Mouse (Mus musculus) frontal cortex, adult 2 months (tissue): ENCODE data around the gene Rbm43. TPM values are rescaled to one million over a fixed set of nuclear protein-coding genes. Genes with fewer than 3 reads are reported as not detected.
"Not testable (repeated sequence)": the region's sequence is repeated elsewhere in the genome, so short reads cannot be mapped to it uniquely, and the experiment has no call there.

Experiments used
- DNase-seq, 2 experiments: peaks; one replicate each; pipeline ENCODE4 v3.0.0; 2022; ENCODE audit warnings: low spot score in 1 of 2; ENCODE audit errors: extremely low spot score in 1 of 2
- polyA plus RNA-seq: library from polyadenylated mRNA; depleted of rRNA; stranded (reverse); fragments of >200 nt; gene quantifications from 2 replicates; pipeline ENCODE4 v1.2.3, GENCODE M21; 2012; rRNA removed

Gene Rbm43
- polyA plus RNA-seq, 1 experiment: 14.6 TPM

DNA sequence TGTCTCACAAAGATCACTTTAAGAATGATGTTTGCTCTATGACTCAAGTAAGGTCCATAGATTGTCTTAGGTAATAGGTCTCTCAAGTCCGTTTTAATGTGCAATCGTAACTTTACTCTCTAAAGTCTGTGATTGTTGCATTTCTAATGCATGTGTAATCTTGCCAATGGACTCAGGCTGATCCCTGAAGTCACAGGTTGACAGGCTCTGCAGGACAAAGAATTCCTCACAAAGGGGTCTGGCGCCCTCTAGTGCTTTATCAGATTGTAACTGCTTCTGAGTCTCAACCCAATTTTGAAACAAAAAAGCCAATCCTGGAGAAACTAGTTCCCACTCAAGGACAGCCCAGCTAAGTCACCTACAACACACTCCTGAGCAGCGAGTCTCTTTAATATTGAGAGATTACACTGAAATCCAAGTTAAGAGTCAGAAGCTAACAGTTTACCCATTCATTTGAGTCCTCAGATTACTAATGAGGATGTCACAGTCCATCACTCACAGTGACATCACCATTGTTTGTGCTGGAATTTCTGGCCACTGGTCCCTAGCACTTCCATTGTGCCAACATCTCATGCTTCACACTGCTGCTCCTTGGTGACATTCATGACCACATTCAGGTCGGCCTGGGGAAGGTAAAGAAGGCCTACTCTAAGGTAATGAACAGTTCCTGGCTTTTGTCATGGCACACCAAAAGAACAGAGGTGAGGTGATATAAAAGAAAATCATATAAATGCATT is 19.9 kb downstream of the Rbm43 start:
- DNase-seq: peak in 1 of 2 experiments; percentile 90

DNA sequence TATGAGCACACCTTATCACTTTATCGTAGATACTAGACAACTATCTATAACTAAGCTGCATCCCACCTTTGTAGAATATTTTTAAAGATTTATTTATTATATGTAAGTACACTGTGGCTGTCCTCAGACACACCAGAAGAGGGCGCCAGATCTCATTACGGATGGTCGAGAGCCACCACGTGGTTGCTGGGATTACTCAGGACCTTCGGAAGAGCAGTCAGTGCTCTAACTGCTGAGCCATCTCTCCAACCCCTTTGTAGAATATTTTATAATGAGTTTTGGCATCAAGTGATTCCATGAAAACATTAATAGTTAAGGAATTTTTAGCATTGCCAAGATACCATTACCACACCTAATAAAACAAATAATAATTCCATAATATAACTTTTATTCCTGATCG is 20.4 kb downstream of the Rbm43 start:
- no peak for DNase-seq

DNA sequence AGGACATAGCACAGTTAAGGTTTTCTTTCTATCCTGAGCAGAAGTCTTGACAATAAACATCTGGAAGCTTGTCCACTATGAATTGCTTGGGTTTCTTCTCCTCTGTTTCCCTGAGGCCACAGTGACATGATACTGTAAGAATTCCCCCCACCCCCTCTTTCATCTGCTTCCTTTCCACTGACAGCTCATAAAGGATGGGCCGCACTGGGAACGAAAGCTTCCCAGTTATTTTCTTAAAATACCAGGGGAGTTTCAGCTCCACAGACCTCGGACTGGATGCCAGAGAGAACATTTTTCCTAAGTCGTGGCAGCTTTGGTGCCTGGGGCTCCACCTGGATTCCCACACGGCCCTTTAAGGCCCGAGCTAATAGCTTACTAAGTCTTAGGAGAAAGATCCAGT is 22.2 kb downstream of the Rbm43 start:
- DNase-seq: no peak

DNA sequence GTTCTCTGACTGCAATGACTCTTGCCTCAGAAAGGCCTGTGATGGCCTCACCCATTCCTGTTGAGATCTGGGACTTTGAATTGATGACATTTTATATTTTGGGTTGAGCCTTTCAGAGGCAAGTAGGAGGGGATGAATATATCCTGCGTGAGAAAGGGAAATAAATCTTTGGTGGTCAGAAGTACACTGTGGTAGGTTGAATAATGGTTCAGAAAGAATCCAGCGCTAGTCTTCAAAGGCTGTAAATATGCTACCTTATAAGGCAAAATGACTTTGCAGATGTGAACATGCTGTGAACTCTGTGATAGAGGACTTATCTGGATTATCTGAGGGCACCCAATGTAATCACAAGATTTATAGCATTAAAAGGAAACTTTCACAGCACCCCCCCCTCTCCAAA is 23.1 kb downstream of the Rbm43 start:
- DNase-seq: no peak

DNA sequence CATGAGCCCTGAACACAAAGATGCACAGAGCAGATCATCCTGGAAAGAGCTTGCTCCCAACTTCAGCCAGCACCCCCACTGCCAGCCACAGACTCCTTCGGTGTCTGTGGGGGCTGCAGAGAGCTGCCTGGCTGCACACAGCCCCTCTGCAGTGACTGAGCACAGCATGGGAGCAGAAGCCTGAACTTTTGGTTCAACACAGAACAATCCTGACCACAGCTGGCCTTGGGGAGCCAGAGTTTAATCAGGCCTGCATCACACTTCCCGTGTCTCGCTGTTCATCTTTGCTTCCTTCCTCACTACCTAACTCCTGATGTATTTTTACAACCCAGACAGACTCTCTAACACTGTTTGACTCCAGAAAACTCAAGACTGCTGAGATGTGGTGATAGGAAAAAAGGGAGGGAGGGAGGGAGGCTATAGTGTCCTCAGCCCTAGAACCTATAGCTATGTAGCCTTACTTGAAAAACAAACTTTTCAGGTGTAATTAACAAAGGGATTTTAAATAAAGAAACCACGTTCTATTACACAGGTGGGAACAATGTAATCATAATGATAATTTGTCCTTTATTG is 27.3 kb downstream of the Rbm43 start:
- DNase-seq: no peak

DNA sequence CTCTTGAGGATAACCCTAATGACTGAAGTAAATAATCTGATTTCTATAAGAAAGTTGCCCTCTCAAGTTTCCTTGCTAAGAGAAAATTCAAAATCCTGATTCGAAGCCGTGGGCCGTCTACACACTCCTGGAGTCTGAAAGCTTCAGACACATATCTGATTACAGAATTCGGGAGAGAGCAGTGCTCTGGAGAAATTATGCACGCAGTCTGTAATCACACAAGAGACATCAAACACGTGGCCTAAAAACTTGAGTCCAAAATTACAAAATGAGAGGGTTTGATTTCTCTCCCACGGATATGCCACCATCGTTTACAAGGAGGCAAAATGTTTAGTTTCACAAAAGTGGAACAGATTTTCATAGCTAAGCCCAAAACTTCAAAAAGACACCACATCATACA is 29.3 kb downstream of the Rbm43 start:
- DNase-seq: no peak

DNA sequence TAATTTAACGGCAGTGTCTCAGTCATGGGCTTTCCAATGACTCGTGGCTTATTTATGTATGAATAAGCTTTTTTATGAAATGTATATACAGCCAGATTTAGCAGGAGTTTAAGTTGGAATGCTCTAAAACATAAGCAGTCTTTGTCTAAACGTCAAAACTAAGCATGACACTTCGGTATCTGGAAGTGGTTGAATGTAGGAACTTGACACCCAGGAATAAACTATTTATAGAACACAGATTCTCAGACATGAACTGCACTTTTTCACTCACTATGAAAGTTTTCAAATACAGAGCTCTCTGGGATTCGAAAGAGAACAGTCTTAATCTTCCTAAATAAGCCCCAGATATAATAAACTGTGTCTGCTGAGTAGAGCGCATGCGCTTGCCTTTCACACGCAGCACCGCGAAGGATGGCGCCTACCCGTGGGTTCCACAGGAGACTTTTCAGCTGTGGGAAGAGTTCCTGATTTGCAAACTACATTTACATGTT is 42.5 kb downstream of the Rbm43 start:
- DNase-seq: peak in 1 of 2 experiments; percentile 6

DNA sequence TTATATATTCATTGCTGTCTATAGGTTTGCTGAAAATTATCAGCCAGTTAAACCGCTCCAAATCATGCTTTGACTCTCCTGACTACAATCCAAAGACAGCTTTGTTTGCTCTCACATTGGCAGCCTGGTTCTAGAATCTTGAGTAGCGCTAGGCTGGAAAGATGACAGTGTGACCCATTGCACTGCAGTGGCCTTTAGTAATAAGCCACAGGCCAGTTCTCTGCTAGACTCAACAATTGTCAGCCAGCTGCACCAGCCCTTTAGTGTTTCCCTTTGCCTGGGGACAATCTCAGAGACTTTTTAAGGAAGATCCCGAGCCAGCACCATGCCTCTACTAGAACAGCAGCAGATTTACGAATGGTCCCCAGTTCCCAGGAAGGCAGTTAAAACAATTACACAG is 44.0 kb downstream of the Rbm43 start:
- DNase-seq: no peak

DNA sequence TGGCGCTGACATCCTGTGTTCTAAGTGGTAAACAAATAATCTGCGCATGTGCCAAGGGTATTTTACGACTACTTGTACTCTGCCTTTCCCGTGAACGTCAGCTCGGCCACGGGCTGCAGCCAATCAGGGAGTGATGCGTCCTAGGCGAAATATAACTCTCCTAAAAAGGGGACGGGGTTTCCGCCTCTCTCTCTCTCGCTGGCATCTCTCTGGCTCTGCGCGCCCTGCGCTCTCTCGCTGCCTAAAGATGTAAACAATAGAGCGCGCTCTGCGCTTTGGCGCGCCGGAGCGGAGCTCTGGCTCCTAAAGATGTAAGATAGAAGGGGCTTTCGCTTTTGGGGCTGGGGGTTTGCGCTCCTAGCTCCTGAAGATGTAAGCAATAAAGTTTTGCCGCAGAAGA is 44.8 kb downstream of the Rbm43 start:
- not testable (repeated sequence) for DNase-seq

DNA sequence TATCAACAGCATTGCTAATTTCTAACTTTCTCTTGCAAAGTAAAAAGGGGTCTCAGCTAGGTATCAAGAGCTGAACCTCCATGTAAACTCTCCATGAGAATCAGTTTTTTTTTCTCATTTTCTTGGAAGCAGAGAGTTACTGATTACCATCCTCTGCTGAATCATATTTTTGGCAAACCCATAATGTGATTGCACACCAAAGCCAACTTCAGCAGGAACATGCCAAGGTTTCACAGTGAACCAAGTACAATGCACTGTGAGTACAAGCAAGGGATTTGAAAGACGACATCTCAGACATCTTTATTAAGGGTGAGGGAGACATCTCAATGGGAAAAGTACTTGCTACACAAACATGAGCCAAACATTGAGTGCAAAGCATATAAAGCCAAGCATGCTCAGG is 54.8 kb downstream of the Rbm43 start:
- DNase-seq: peak in 1 of 2 experiments; percentile 30

Other genes with a start within 250 kb of the Rbm43 start
- gene Nmi, start 38.3 kb upstream of the Rbm43 start, polyA plus RNA-seq: 6.1 and 8.1 TPM in 2 replicates
- 6.7 and 8.4 TPM in 2 replicates for gene Tnfaip6, start 102.8 kb upstream of the Rbm43 start, polyA plus RNA-seq
- 11.0 and 13.0 TPM in 2 replicates for gene Rif1, start 137.7 kb upstream of the Rbm43 start, polyA plus RNA-seq